Mouse (Mus musculus) megakaryocyte, adult 5-6 weeks (primary cell): ENCODE results near the gene Cttnbp2. TPM values are rescaled to one million over a fixed set of nuclear protein-coding genes. Genes with fewer than 3 reads are reported as not detected.
A peak's percentile ranks its signal among the peaks of the same experiment; 100 is the strongest.

ENCODE experiments used
- ATAC-seq: 2 replicates; pipeline ENCODE4 v1.8.0; 2016; ENCODE audit warnings: mild to moderate bottlenecking, inconsistent platforms; ENCODE audit not compliant: poor library complexity, severe bottlenecking
- total RNA-seq, 2 experiments: library from RNA; stranded (forward) in 1 of 2; stranded (reverse) in 1 of 2; fragments of 153-499, 151-499 nt in 1 of 2; fragments of 221-1000, 200-1000 nt in 1 of 2; gene quantifications; 2 replicates each; pipeline versions ENCODE4 v1.2.3 to v1.2.4; 2015 to 2017

Cttnbp2 gene
- total RNA-seq (2015): not detected in 2 replicates
- total RNA-seq (2017): 0.04 TPM in 1 of 2 replicates, not detected in the other

- ATAC-seq: no peak; the same call in 1 of the 2 replicates
Measured at GRCm38 (mm10) chr6:18514480-18515352, at the start of gene Cttnbp2. Gene Cttnbp2 (minus strand): TSS chr6:18514843.

- ATAC-seq: peak; percentile 33; the same call in 1 of the 2 replicates
Measured at GRCm38 (mm10) chr6:18559019-18559418, 44.4 kb upstream of the Cttnbp2 start.

- ATAC-seq: no peak
Measured at GRCm38 (mm10) chr6:18547516-18548465, 33.1 kb upstream of the Cttnbp2 start.

GRCm38 (mm10) chr6:18543878-18544277, 29.2 kb upstream of the Cttnbp2 start:
- no peak for ATAC-seq

- no peak for ATAC-seq
Measured at GRCm38 (mm10) chr6:18540396-18540795, 25.8 kb upstream of the Cttnbp2 start.

GRCm38 (mm10) chr6:18530394-18530793, 15.8 kb upstream of the Cttnbp2 start:
- no peak for ATAC-seq

- ATAC-seq: peak; percentile 45; the same call in 1 of the 2 replicates
Measured at GRCm38 (mm10) chr6:18517626-18518025, 3.0 kb upstream of the Cttnbp2 start.

- no peak for ATAC-seq
Measured at GRCm38 (mm10) chr6:18513611-18514473, 801 bp downstream of the Cttnbp2 start.

- ATAC-seq: no peak
Measured at GRCm38 (mm10) chr6:18511886-18512285, 2.8 kb downstream of the Cttnbp2 start.

GRCm38 (mm10) chr6:18508036-18508435, 6.6 kb downstream of the Cttnbp2 start:
- no peak for ATAC-seq

- ATAC-seq: no peak
Measured at GRCm38 (mm10) chr6:18499833-18500232, 14.8 kb downstream of the Cttnbp2 start.

GRCm38 (mm10) chr6:18492977-18493376, 21.7 kb downstream of the Cttnbp2 start:
- no peak for ATAC-seq

GRCm38 (mm10) chr6:18492248-18492901, 22.3 kb downstream of the Cttnbp2 start:
- ATAC-seq: no peak

- no peak for ATAC-seq
Measured at GRCm38 (mm10) chr6:18485087-18485486, 29.6 kb downstream of the Cttnbp2 start.

GRCm38 (mm10) chr6:18484061-18484460, 30.6 kb downstream of the Cttnbp2 start:
- ATAC-seq: no peak

GRCm38 (mm10) chr6:18482546-18482945, 32.1 kb downstream of the Cttnbp2 start:
- no peak for ATAC-seq

- ATAC-seq: no peak
Measured at GRCm38 (mm10) chr6:18481781-18482180, 32.9 kb downstream of the Cttnbp2 start.

- ATAC-seq: no peak
Measured at GRCm38 (mm10) chr6:18477313-18477930, 37.2 kb downstream of the Cttnbp2 start.

- no peak for ATAC-seq
Measured at GRCm38 (mm10) chr6:18474983-18475382, 39.7 kb downstream of the Cttnbp2 start.
